7 mouse cellular contexts compared by ENCODE assay signal in the genomic region with DNA sequence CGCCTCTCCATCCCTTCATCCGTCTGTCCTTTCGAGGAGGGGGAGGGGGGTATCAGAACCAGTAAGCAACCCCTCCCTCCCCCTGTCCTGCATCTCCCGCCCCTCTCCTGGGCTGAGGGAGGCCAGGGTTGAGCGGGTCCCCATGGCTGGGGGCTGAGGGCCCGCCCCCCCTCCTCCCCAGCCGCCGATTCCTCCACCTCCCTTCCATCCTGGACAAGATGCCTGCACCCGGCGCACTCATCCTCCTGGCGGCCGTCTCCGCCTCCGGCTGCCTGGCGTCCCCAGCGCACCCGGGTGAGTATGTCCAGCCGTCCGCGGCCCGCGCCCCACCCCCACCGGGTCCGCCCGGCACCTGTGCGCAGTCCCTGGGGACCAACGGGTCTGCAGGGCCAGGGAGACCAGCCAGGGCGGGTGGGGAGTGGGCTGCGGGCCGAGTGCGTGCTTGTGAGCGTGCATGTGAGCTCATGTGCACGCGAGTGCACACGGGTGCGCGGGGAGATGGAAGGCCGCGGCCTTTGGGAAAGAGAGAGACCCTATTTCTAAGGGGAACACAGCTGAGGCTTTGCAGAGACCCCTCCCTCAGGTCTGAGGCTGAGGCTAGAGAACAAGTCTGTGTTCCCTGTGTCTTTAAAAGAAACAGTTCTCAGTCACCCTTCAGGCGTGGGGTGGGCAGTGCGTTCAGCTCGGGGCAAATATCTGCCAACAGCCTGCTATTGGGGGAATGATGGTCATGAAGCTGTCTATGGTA. TPM values are rescaled to one million over a fixed set of nuclear protein-coding genes. Genes with fewer than 3 reads are reported as not detected.
DNase-seq lines count a peak whose midpoint lies in the region; ATAC-seq lines count a peak whose summit lies in the region.

No protein-coding gene starts in this region.

- H3K36me3 ChIP-seq in forebrain, embryonic 16.5 days (ENCODE audit: control insufficient read depth, insufficient read depth), result peaks cover 26% of the 10 kb centered on the region
- H3K36me3 ChIP-seq in liver, embryonic 16.5 days (ENCODE audit: control insufficient read depth, insufficient read depth), result no peaks in the 10 kb centered on the region

- H3K9me3 ChIP-seq in forebrain, embryonic 16.5 days (ENCODE audit: control insufficient read depth, low read length), result peaks cover 3% of the 10 kb centered on the region; the same call in 1 of the 2 replicates
- no peaks in the 10 kb centered on the region for H3K9me3 ChIP-seq in liver, embryonic 16.5 days (replicated peaks; ENCODE audit: control insufficient read depth, low read length)

- H3K4me1 ChIP-seq in forebrain, embryonic 16.5 days (replicated peaks; ENCODE audit: control insufficient read depth, insufficient read depth, low read length), result peaks cover 21% of the 10 kb centered on the region
- peaks cover 3% of the 10 kb centered on the region for H3K4me1 ChIP-seq in liver, embryonic 16.5 days (ENCODE audit: control insufficient read depth, low read depth, low read length)

- intact Hi-C loops in left cerebral cortex, postnatal 36 days (cut with DNase I), result no loop called here

- under 1% methylated on average over 36 of the region's 42 CpGs for WGBS in forebrain, embryonic 16.5 days
- WGBS in liver, embryonic 16.5 days (ENCODE audit: insufficient replicate concordance), result under 1% methylated on average over 38 of the region's 42 CpGs

- peak overlapping the region; percentile 90 for H3K27ac ChIP-seq in forebrain, embryonic 16.5 days (ENCODE audit: low read length)
- no peak overlapping the region for H3K27ac ChIP-seq in liver, embryonic 16.5 days (ENCODE audit: low read length)

- peak overlapping the region; percentile 92 for H3K9ac ChIP-seq in forebrain, embryonic 16.5 days (replicated peaks; ENCODE audit: low read depth, low read length)
- no peak overlapping the region for H3K9ac ChIP-seq in liver, embryonic 16.5 days (ENCODE audit: low read depth, low read length)

- DNase-seq in left cerebral cortex, adult 18-20 months (ENCODE audit: low spot score in 2 of 2), result peak; percentile 40 to 62
- DNase-seq in left cerebral cortex, postnatal 36 days (ENCODE audit: low spot score in 2 of 2), result no peak
- peak; percentile 87 for DNase-seq in cerebellum, adult 9-11 months
- peak; percentile 70 for DNase-seq in testis, postnatal 14 days (ENCODE audit: low spot score)

- H3K4me2 ChIP-seq in forebrain, embryonic 16.5 days (ENCODE audit: low read length), result peak overlapping the region; percentile 93
- H3K4me2 ChIP-seq in liver, embryonic 16.5 days (ENCODE audit: low read depth, low read length), result no peak overlapping the region

- ATAC-seq in forebrain, embryonic 16.5 days, result peak; percentile 31
- ATAC-seq in liver, embryonic 16.5 days (ENCODE audit: low read depth), result no peak
- ATAC-seq in activated CD4-positive, CD25-positive, alpha-beta regulatory T cell, adult 4 months, result no peak

- peak overlapping the region; percentile 95 for H3K4me3 ChIP-seq in forebrain, embryonic 16.5 days (replicated peaks; ENCODE audit: low read length)
- H3K4me3 ChIP-seq in liver, embryonic 16.5 days (ENCODE audit: low read depth, low read length), result peak overlapping the region; percentile 2; the same call in 1 of the 2 replicates

- no peaks in the 10 kb centered on the region for H3K27me3 ChIP-seq in forebrain, embryonic 16.5 days (replicated peaks; ENCODE audit: control insufficient read depth, insufficient read depth, low read length)
- peaks cover 55% of the 10 kb centered on the region for H3K27me3 ChIP-seq in liver, embryonic 16.5 days (ENCODE audit: control insufficient read depth, insufficient read depth, low read depth, low read length)

RNA-seq across cellular contexts. Expression of a gene that starts 1.1 kb away (rescaled TPM):
- total RNA-seq in left cerebral cortex, adult 18-20 months (2021), result 10 to 100 TPM; 11.3 to 13.7 TPM
- 10 to 100 TPM; 11.4 to 13.8 TPM for total RNA-seq in left cerebral cortex, postnatal 36 days (2021)
- 5.5 and 7.1 TPM in 2 replicates for polyA plus RNA-seq in forebrain, embryonic 16.5 days (2015; fragmentation: Nextera tagmentation; extraction: Ambion mirVana)
- polyA plus RNA-seq in liver, embryonic 16.5 days (2015; fragmentation: Nextera tagmentation; extraction: Ambion mirVana), result 0.08 and 0.22 TPM in 2 replicates
- 1 to 10 TPM; 2.5 to 6.6 TPM for polyA plus RNA-seq in activated CD4-positive, CD25-positive, alpha-beta regulatory T cell, adult 4 months (2017; shearing (Covaris generic))

RNA-seq across cellular contexts. Expression of a gene that starts 2.0 kb away (rescaled TPM):
- 100 to 1,000 TPM; 229 to 237 TPM for total RNA-seq in left cerebral cortex, adult 18-20 months (2021)
- total RNA-seq in left cerebral cortex, postnatal 36 days (2021), result 100 to 1,000 TPM; 225 to 267 TPM
- 18.9 and 26.4 TPM in 2 replicates for polyA plus RNA-seq in forebrain, embryonic 16.5 days (2015; fragmentation: Nextera tagmentation; extraction: Ambion mirVana)
- polyA plus RNA-seq in liver, embryonic 16.5 days (2015; fragmentation: Nextera tagmentation; extraction: Ambion mirVana), result not detected in 2 replicates
- polyA plus RNA-seq in activated CD4-positive, CD25-positive, alpha-beta regulatory T cell, adult 4 months (2017; shearing (Covaris generic)), result not detected

RNA-seq across cellular contexts. Expression of a gene that starts 28.8 kb away (rescaled TPM):
- 100 to 1,000 TPM; 191 to 210 TPM for total RNA-seq in left cerebral cortex, adult 18-20 months (2021)
- total RNA-seq in left cerebral cortex, postnatal 36 days (2021), result 100 to 1,000 TPM; 199 to 210 TPM
- polyA plus RNA-seq in forebrain, embryonic 16.5 days (2015; fragmentation: Nextera tagmentation; extraction: Ambion mirVana), result 327 and 379 TPM in 2 replicates
- 26.0 and 26.5 TPM in 2 replicates for polyA plus RNA-seq in liver, embryonic 16.5 days (2015; fragmentation: Nextera tagmentation; extraction: Ambion mirVana)
- polyA plus RNA-seq in activated CD4-positive, CD25-positive, alpha-beta regulatory T cell, adult 4 months (2017; shearing (Covaris generic)), result 10 to 100 TPM; 13.0 to 14.4 TPM

RNA-seq across cellular contexts. Expression of a gene that starts 39.0 kb away (rescaled TPM):
- 1 to 10 TPM; 2.2 to 2.6 TPM for total RNA-seq in left cerebral cortex, adult 18-20 months (2021)
- total RNA-seq in left cerebral cortex, postnatal 36 days (2021), result 1 to 10 TPM; 2.3 to 3.0 TPM
- 0.85 and 1.1 TPM in 2 replicates for polyA plus RNA-seq in forebrain, embryonic 16.5 days (2015; fragmentation: Nextera tagmentation; extraction: Ambion mirVana)
- polyA plus RNA-seq in liver, embryonic 16.5 days (2015; fragmentation: Nextera tagmentation; extraction: Ambion mirVana), result 0.14 and 0.15 TPM in 2 replicates
- polyA plus RNA-seq in activated CD4-positive, CD25-positive, alpha-beta regulatory T cell, adult 4 months (2017; shearing (Covaris generic)), result not detected

RNA-seq across cellular contexts. Expression of a gene that starts 45.2 kb away (rescaled TPM):
- total RNA-seq in left cerebral cortex, adult 18-20 months (2021), result 10 to 100 TPM; 20.1 to 23.2 TPM
- 10 to 100 TPM; 19.5 to 21.0 TPM for total RNA-seq in left cerebral cortex, postnatal 36 days (2021)
- polyA plus RNA-seq in forebrain, embryonic 16.5 days (2015; fragmentation: Nextera tagmentation; extraction: Ambion mirVana), result 45.3 and 46.1 TPM in 2 replicates
- 19.2 and 20.9 TPM in 2 replicates for polyA plus RNA-seq in liver, embryonic 16.5 days (2015; fragmentation: Nextera tagmentation; extraction: Ambion mirVana)
- 10 to 100 TPM; 16.1 to 25.3 TPM for polyA plus RNA-seq in activated CD4-positive, CD25-positive, alpha-beta regulatory T cell, adult 4 months (2017; shearing (Covaris generic))

Comparison
In these comparisons a context has a peak if more than half of its experiments do, and no peak if none do; other contexts are left out.
1. DNase-seq: peak in left cerebral cortex, adult 18-20 months (2 of 2), cerebellum, adult 9-11 months (single experiment) and testis, postnatal 14 days (single experiment); none in left cerebral cortex, postnatal 36 days (0 of 2).
2. RNA of a gene that starts 2.0 kb away (polyA plus RNA-seq): 18.9 to 26.4 TPM in forebrain, embryonic 16.5 days; not detected in activated CD4-positive, CD25-positive, alpha-beta regulatory T cell, adult 4 months and not detected in liver, embryonic 16.5 days; every median in the first group is over 10 times any median in the second.
3. RNA of a gene that starts 28.8 kb away (polyA plus RNA-seq): 327 to 379 TPM in forebrain, embryonic 16.5 days; 26.0 to 26.5 TPM in liver, embryonic 16.5 days and 13.0 to 14.4 TPM in activated CD4-positive, CD25-positive, alpha-beta regulatory T cell, adult 4 months; every median in the first group is over 10 times any median in the second.